Mouse (Mus musculus) midbrain, embryonic 10.5 days (tissue): ENCODE data around the gene Zfp383. TPM values are rescaled to one million over a fixed set of nuclear protein-coding genes. Genes with fewer than 3 reads are reported as not detected.
"Not testable (repeated sequence)": the region's sequence is repeated elsewhere in the genome, so short reads cannot be mapped to it uniquely, and the experiment has no call there.

Experiments
- DNase-seq: peaks from one replicate; pipeline ENCODE4 v3.0.0-alpha.2; 2017; ENCODE audit warnings: low spot score
- H3K27ac ChIP-seq: fragments of 300-500 bp; sonication (generic); replicated peaks from 2 replicates; pipeline ENCODE4 v1.5.1; 2016; ENCODE audit warnings: mild to moderate bottlenecking
- H3K27me3 ChIP-seq: fragments of 300-500 bp; sonication (generic); 2 replicates; pipeline ENCODE4 v1.6.1; 2016; ENCODE audit warnings: low read depth, mild to moderate bottlenecking; ENCODE audit not compliant: poor library complexity, severe bottlenecking
- H3K36me3 ChIP-seq: fragments of 300-500 bp; sonication (generic); 2 replicates; pipeline ENCODE4 v1.6.1; 2016; ENCODE audit warnings: mild to moderate bottlenecking, moderate library complexity
- H3K4me1 ChIP-seq: fragments of 300-500 bp; sonication (generic); 2 replicates; pipeline ENCODE4 v1.6.1; 2016
- H3K4me3 ChIP-seq: fragments of 300-500 bp; sonication (generic); 2 replicates; pipeline ENCODE4 v1.5.1; 2016; ENCODE audit warnings: mild to moderate bottlenecking, moderate library complexity
- H3K9me3 ChIP-seq: fragments of 300-500 bp; sonication (generic); replicated peaks from 2 replicates; pipeline ENCODE4 v1.6.1; 2016; ENCODE audit warnings: mild to moderate bottlenecking
- WGBS: fragments of 180-500 bp; shearing (Covaris S2); methylation state at CpG from one replicate; pipeline ENCODE4 v1.1.7; 2016; 5-methylcytosine and 5-hydroxymethylcytosine counted together
- polyA plus RNA-seq: library from polyadenylated mRNA; unstranded; fragments of >200 nt; fragmentation: Nextera tagmentation; extraction: Ambion mirVana; gene quantifications from 2 replicates; pipeline ENCODE4 v1.2.1, GENCODE M21; 2016

The Zfp383 gene
- 5.4 and 7.3 TPM in 2 replicates for polyA plus RNA-seq

DNA sequence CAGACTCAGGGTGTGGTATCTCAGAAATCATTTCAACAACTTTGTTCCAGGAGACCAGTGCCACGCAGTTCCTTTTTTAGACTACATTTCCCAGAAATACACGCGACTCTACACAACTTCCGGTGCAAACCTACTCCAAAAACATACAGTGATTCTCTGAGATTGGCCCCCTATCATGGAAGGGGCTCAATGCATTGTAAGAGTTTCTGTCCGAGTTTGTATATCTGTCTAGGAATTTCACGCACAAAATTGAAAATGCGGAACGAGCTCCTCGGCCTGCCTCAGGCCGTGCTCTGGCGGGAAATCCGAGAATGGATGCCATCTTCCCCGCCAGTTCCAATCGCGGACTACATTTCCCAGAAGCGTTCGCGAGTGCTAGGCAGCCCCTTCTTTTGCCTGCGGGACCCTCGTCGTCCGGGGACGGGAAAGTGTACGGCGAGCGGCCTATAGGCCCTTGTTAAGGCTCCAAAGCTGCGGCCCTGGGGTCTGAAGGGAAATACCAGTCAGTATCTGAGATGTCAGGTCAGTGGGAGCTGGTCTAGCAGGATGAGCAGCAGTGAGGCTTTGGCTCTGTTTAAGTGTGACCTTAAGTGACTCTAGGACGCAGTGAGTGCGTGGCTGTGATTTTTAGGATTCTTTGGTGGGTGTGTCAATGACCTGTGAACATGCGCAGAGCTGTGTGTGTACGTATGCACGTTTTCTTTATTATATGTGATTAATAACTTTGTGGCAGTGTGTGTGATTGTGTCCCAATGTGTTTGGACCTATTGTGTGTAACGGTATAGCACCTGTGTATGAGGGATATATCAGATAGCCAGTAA, at the start of gene Zfp383:
TSS of gene Zfp383 (plus strand) at position 94 of the 821 bp plus-strand sequence.
- Histone ChIP-seq H3K4me3 (peak within 1 kb of the TSS; percentile 68), H3K36me3 (peaks cover 32% of the 10 kb centered on the region), H3K27me3 (no peaks in the 10 kb centered on the region), H3K4me1 (peaks cover 24% of the 10 kb centered on the region), H3K27ac (peak within 1 kb of the TSS; percentile 94), H3K9me3 (no peaks in the 10 kb centered on the region)
- under 1% methylated on average over 33 of the region's 33 CpGs for WGBS
- peak; percentile 90 for DNase-seq

DNA sequence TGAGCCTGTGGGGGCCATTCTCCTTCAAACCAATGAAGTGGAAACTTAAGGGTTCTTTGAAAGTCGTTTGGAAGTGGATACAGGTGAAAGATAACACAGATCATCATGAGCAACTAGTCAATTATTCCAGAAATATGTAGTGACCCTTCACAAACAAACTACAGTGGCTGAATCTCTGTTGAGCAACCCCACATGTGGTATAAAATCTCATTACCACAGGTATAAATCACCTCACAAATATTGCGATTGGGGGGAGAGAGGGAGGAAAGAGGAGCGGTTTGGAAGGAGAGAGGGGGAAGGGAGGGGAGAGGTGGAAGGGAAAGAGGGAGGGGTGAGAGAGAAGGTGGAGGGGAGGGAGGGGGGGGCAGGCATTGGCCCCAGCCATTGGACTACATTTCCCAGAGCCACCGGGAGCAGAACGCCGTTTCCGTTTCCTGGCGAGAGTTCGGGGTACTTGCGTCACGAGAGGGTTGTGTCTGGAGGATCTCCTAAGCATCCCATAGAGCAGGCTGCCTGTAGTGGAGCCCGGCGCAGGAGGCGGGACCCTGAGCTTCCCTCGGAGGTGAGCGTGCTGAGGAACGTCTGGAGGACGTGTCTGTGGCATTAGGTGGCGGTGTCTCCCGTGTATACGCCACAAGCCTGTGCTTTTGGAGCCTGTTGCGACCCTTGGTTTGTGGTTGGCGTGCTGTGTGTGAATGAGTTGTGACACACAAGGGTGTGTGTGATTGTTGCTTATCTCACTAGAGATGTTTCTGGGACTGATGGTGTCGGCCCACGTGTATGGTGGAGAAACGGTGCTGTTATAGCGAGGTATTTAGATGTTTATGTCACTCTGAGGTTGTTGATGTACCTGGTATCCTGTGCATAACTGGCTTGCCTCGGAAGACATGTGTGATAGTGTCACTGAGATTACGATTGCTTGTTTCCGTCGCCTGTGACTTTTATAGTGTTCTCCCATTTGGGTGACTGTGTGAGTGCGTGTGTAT, 48.2 kb upstream of the Zfp383 start, which contains the start of gene Zfp420:
TSS of gene Zfp420 (plus strand) at position 448 of the 986 bp plus-strand sequence.
- H3K4me1 ChIP-seq = peaks cover 13% of the 10 kb centered on the region
- WGBS = 10% methylated on average over 32 of the region's 32 CpGs
- no peaks in the 10 kb centered on the region for H3K27me3 ChIP-seq
- DNase-seq = peak; percentile 86
- peak within 1 kb of the TSS; percentile 71 for H3K4me3 ChIP-seq
- no peaks in the 10 kb centered on the region; the same call in 1 of the 2 replicates for H3K9me3 ChIP-seq
- H3K36me3 ChIP-seq = peaks cover 8% of the 10 kb centered on the region
- peak within 1 kb of the TSS; percentile 71 for H3K27ac ChIP-seq

DNA sequence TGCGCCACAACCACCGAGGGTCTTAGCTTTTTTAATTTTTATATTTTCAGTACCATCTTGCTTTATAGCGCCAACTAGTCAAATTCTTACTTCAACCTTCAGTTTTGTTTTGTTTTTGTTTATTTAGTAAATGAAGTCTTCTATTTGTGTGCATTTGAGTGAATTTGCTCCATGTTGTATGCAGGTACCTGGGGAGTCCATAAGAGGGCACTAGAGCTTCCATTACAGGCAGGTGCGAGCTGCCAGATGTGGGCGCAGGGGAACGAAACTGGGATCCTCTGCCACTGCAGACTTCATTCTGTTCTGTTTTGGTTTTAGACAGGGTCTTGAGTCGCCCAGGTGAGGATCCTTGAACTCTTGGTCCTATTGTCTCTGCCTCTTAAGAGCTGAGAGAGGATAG, 46.4 kb upstream of the Zfp383 start:
- no peak overlapping the region for H3K27ac ChIP-seq
- no peak overlapping the region for H3K4me3 ChIP-seq
- H3K36me3 ChIP-seq = peaks cover 8% of the 10 kb centered on the region
- H3K4me1 ChIP-seq = peaks cover 13% of the 10 kb centered on the region
- 91% methylated on average over 7 of the region's 7 CpGs for WGBS
- no peaks in the 10 kb centered on the region for H3K27me3 ChIP-seq
- H3K9me3 ChIP-seq = peaks cover 6% of the 10 kb centered on the region; the same call in 1 of the 2 replicates
- no peak for DNase-seq

DNA sequence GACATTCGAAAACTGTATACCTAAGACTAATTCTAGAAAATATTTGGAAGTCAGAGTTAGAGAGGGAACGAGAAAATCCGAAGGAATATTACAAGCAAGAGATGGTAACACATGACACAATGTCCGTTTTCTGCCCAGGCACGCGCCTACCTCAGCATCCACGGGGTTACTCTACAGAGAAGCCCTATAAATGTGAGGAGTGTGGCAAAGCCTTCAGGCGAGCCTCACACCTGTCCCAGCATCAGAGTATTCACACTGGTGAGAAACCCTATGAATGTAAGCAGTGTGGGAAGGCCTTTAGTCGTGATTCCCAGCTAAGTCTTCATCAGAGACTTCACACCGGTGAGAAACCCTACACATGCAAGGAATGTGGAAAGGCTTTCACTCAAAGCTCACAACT, 33.8 kb upstream of the Zfp383 start:
- peaks cover 59% of the 10 kb centered on the region for H3K9me3 ChIP-seq
- H3K4me3 ChIP-seq = no peak overlapping the region
- DNase-seq = no peak
- peaks cover 69% of the 10 kb centered on the region for H3K36me3 ChIP-seq
- H3K27ac ChIP-seq = no peak overlapping the region
- H3K4me1 ChIP-seq = no peaks in the 10 kb centered on the region
- 94% methylated on average over 10 of the region's 10 CpGs for WGBS
- no peaks in the 10 kb centered on the region for H3K27me3 ChIP-seq

DNA sequence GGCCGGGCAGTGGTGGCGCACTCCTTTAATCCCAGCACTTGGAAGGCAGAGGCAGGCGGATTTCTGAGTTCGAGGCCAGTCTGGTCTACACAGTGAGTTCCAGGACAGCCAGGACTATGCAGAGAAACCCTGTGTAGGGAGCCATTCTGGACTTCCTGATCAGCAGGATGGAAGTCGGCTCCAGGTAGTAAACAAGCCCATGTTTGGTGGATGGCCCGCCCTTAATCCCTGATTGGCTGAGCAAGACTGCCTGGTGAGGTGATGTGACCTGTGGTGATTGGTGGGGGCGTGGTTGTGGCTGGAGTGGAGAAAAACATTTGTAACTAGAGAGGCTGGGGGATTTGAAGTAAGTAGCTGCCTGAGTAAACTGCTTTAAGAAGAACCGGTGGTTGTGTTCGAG, 30.5 kb upstream of the Zfp383 start:
- not testable (repeated sequence) for H3K4me3 ChIP-seq, H3K27ac ChIP-seq, H3K4me1 ChIP-seq, DNase-seq, H3K27me3 ChIP-seq
- H3K36me3 ChIP-seq = peaks cover 55% of the 10 kb centered on the region
- 93% methylated on average over 9 of the region's 9 CpGs for WGBS
- H3K9me3 ChIP-seq = peaks cover 59% of the 10 kb centered on the region

DNA sequence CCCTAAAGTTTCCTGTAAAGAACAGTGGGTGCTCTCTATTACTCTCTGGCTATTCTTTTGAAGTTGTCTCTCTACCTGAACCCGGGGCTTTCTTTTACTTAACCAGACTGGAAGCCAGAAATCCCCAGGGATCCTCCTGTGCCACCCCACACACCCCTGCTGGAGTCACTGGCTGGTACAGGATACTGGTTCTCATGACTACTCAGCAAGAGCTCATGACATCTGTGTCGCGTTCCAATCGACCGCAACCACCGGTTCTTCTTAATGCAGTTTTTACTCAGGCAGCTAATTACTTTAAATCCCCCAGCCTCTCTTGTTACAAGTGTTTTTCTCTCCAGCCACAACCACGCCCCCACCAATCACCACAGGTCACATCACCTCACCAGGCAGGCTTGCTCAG, 28.0 kb upstream of the Zfp383 start:
- Histone ChIP-seq H3K27me3 (no peaks in the 10 kb centered on the region), H3K36me3 (peaks cover 33% of the 10 kb centered on the region), H3K27ac (no peak overlapping the region), H3K4me1 (no peaks in the 10 kb centered on the region), H3K4me3 (no peak overlapping the region), H3K9me3 (peaks cover 71% of the 10 kb centered on the region)
- DNase-seq = no peak
- 83% methylated on average over 7 of the region's 7 CpGs for WGBS

DNA sequence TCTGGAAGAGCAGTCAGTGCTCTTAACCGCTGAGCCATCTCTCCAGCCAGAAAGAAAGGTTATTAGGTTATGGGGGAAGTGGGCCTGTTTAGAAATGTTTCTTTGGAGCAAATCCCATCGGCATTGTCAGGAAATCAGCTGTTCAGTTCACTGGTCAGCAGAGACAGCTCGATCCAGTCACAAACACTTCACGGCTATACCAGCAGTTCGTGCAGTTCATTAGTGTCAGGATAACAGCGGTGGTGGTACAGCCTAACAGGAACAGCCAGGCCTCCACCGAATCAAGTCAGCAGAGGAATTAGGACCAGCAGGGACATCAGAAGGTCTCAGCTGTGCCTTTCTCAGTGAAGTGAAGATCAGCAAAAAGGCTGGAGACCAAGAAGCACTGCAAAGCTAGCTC, 27.1 kb upstream of the Zfp383 start:
- 92% methylated on average over 7 of the region's 7 CpGs for WGBS
- Histone ChIP-seq H3K36me3 (peaks cover 25% of the 10 kb centered on the region), H3K9me3 (peaks cover 71% of the 10 kb centered on the region), H3K27ac (no peak overlapping the region), H3K4me1 (no peaks in the 10 kb centered on the region), H3K4me3 (no peak overlapping the region), H3K27me3 (no peaks in the 10 kb centered on the region)
- no peak for DNase-seq

DNA sequence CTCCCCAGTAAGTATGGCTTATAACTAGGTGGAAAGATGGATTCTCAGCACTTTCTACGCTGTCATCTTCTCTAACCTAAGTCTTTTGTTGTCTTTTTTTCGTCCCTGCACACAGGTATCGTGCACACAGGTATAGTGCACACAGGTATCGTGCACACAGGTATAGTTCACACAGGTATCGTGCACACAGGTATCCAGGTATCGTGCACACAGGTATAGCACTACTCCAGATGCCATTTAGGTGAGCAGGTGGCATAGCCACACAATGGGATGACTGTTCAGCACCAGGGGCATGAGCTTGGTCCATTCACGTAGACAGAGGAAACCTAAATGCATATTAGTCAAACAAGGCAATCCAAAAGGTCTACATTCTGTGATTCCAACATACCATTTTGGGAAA, 17.5 kb upstream of the Zfp383 start:
- WGBS = 96% methylated on average over 7 of the region's 7 CpGs
- Histone ChIP-seq H3K36me3 (peaks cover 60% of the 10 kb centered on the region), H3K27ac (no peak overlapping the region), H3K4me3 (no peak overlapping the region), H3K27me3 (no peaks in the 10 kb centered on the region), H3K4me1 (no peaks in the 10 kb centered on the region), H3K9me3 (peaks cover 80% of the 10 kb centered on the region)
- DNase-seq = no peak

DNA sequence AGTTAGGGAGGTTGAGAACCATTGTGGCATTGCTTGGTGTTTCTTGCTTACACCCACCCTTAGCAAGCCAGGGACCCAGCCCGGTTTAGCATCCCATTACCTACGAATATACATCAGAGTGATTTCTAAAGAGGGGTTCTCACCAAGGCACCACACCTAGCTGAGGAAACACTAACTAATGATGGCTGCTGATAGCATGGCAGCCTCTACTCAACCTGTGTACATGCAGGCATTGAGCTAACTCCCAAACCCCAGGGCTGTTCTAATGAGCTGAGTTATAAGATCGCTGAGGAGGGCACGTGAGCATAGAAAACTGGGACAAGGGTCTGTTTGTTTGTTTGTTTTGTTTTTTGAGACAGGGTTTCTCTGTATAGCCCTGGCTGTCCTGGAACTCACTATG, 15.3 kb upstream of the Zfp383 start:
- no peaks in the 10 kb centered on the region for H3K4me1 ChIP-seq
- H3K4me3 ChIP-seq = no peak overlapping the region
- 98% methylated on average over 4 of the region's 4 CpGs for WGBS
- H3K36me3 ChIP-seq = peaks cover 83% of the 10 kb centered on the region
- no peak overlapping the region for H3K27ac ChIP-seq
- no peaks in the 10 kb centered on the region for H3K27me3 ChIP-seq
- H3K9me3 ChIP-seq = peaks cover 68% of the 10 kb centered on the region
- DNase-seq = no peak

DNA sequence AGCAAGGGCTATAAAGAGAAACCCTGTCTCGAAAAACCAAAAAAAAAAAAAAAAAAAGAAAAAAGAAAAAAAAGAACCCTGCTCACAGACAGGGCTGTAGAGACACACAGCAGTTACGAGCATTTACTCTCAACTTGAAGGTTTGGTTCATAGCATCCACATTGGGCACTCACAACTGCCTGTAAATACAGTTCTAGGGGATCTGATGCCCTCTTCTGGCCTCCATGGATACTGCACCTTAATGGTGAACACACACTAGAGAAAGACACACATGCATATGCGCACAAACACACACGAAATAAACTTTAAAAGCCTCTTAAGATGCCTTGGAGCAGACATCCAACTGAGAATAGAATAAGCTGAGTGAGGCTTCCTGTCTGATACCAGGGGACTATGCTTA, 9.7 kb upstream of the Zfp383 start:
- Histone ChIP-seq H3K27ac (no peak overlapping the region), H3K4me1 (no peaks in the 10 kb centered on the region), H3K9me3 (peaks cover 45% of the 10 kb centered on the region), H3K4me3 (no peak overlapping the region), H3K36me3 (peaks cover 97% of the 10 kb centered on the region), H3K27me3 (no peaks in the 10 kb centered on the region)
- DNase-seq = no peak
- 92% methylated on average over 4 of the region's 4 CpGs for WGBS

DNA sequence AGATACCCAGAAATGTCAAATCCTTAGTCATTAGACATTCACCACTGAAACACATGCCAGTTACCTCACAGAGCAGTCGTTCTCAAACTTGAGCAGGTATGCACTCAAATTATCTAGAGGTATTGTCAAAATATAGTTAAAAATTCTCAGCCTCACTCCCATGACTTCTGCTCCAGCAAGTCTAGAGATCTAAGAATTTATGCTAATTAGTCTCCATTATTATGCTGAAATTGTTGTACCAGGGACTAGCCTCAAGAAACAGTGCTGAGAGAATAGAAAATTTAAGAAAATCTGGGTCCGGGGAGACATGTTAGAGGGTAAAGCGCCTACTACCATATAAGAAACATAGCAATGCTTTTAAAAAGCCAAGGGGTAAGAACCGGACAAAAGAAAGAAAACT, 3.9 kb upstream of the Zfp383 start:
- Histone ChIP-seq H3K27me3 (no peaks in the 10 kb centered on the region), H3K4me3 (no peak overlapping the region), H3K9me3 (0 out of 2 replicates have a peak, but pooled peaks cover 5% of the 10 kb centered on the region), H3K27ac (no peak overlapping the region), H3K36me3 (peaks cover 47% of the 10 kb centered on the region), H3K4me1 (peaks cover 11% of the 10 kb centered on the region)
- 96% methylated on average over 4 of the region's 4 CpGs for WGBS
- no peak for DNase-seq

DNA sequence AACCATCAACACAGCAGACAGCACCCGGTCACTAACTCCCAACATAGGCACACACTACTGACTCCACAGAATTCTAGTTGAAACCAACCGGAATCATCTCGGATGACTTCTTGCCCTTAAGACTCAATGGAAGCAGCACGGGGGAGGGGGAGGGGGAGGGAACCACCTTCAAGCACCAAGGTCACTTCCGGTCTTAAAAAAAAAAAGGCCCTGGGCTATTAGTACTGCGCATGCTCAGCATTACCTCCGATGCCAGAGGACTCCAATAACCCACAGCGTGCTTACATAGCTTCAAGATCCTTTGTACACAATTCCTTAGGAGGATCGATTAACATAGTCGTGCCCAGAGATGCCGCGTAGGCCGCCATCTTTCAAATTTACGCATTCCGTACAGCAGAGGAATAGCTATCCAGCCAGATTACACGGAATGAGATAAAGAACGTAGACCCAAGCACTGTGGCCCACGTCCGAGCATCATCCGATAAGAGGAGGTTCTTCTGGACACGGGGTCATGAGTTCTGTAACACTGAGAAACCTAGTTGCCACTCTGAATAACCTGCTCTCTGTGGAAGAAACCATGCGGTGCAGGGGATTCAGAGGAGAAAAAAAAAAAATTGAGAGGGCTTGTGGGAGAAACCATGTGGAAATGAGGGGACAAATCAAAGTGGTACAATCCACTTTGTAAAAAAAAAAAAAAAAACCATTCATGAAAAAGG, 1.9 kb upstream of the Zfp383 start, which contains the start of gene Zfp27:
TSS of gene Zfp27 (minus strand) at position 607 of the 716 bp plus-strand sequence.
- peak; percentile 87 for DNase-seq

More for the DNA sequence above, 1.9 kb upstream of the Zfp383 start, which contains the start of gene Zfp27:
- Histone ChIP-seq H3K27me3 (no peaks in the 10 kb centered on the region), H3K9me3 (no peaks in the 10 kb centered on the region), H3K36me3 (peaks cover 31% of the 10 kb centered on the region), H3K4me3 (peak within 1 kb of the TSS; percentile 55), H3K27ac (peak within 1 kb of the TSS; percentile 94), H3K4me1 (peaks cover 24% of the 10 kb centered on the region)
- under 1% methylated on average over 22 of the region's 22 CpGs for WGBS
